Mouse (Mus musculus) kidney, embryonic 14.5 days (tissue): Measurements from ENCODE around the gene Hmox2. TPM values are rescaled to one million over a fixed set of nuclear protein-coding genes. Genes with fewer than 3 reads are reported as not detected.
"Not testable (repeated sequence)": the region's sequence is repeated elsewhere in the genome, so short reads cannot be mapped to it uniquely, and the experiment has no call there.

Experiments used
- ATAC-seq: fragments of 200-750 bp; cut with Nextera tagmentation; 2 replicates; pipeline ENCODE4 v1.8.0; 2017; ENCODE audit warnings: moderate number of reproducible peaks, mild to moderate bottlenecking, moderate TSS enrichment, moderate library complexity; ENCODE audit not compliant: low FRiP score, low TSS enrichment
- H3K27ac ChIP-seq: fragments of 300-500 bp; sonication (generic); 2 replicates; pipeline ENCODE4 v1.5.1; 2014; ENCODE audit warnings: low read depth, mild to moderate bottlenecking, low read length, moderate library complexity, mixed read lengths
- H3K27me3 ChIP-seq: fragments of 300-500 bp; sonication (generic); 2 replicates; pipeline ENCODE4 v1.6.1; 2014; ENCODE audit warnings: mild to moderate bottlenecking, low read length; ENCODE audit not compliant: control insufficient read depth, insufficient read depth
- H3K36me3 ChIP-seq: fragments of 300-500 bp; sonication (generic); 2 replicates; pipeline ENCODE4 v1.6.1; 2014; ENCODE audit warnings: low read length, mixed read lengths; ENCODE audit not compliant: control insufficient read depth, insufficient read depth
- H3K4me1 ChIP-seq: fragments of 300-500 bp; sonication (generic); 2 replicates; pipeline ENCODE4 v1.6.1; 2014; ENCODE audit warnings: low read length, mixed read lengths; ENCODE audit not compliant: control insufficient read depth, insufficient read depth
- H3K4me2 ChIP-seq: fragments of 300-500 bp; sonication (generic); replicated peaks from 2 replicates; pipeline ENCODE4 v1.6.1; 2014; ENCODE audit warnings: low read depth, mild to moderate bottlenecking, low read length
- H3K4me3 ChIP-seq: fragments of 300-500 bp; sonication (generic); 2 replicates; pipeline ENCODE4 v1.5.1; 2014; ENCODE audit warnings: mild to moderate bottlenecking, low read length
- H3K9ac ChIP-seq: fragments of 300-500 bp; sonication (generic); 2 replicates; pipeline ENCODE4 v1.6.1; 2014; ENCODE audit warnings: low read depth, mild to moderate bottlenecking, low read length, moderate library complexity
- H3K9me3 ChIP-seq: fragments of 300-500 bp; sonication (generic); 2 replicates; pipeline ENCODE4 v1.6.1; 2016; ENCODE audit warnings: low read length; ENCODE audit not compliant: control insufficient read depth
- WGBS: fragments of 180-500 bp; shearing (Covaris S2); extraction: QIAGEN DNeasy Blood & Tissue Kit; methylation state at CpG from one replicate; pipeline ENCODE4 v1.1.7; 2014; 5-methylcytosine and 5-hydroxymethylcytosine counted together
- polyA plus RNA-seq: library from polyadenylated mRNA; unstranded; fragments of >200 nt; fragmentation: Nextera tagmentation; extraction: Ambion mirVana; gene quantifications from 2 replicates; pipeline ENCODE4 v1.2.1, GENCODE M21; 2014

Hmox2 gene
- 103 and 113 TPM in 2 replicates for polyA plus RNA-seq

- WGBS: 5% methylated on average over 35 of the region's 35 CpGs
- Histone ChIP-seq H3K4me3 (peak within 1 kb of the TSS; percentile 95), H3K9ac (peak within 1 kb of the TSS; percentile 92), H3K4me1 (peaks cover 11% of the 10 kb centered on the region; the same call in 1 of the 2 replicates), H3K36me3 (no peaks in the 10 kb centered on the region), H3K27ac (peak within 1 kb of the TSS; percentile 82), H3K27me3 (no peaks in the 10 kb centered on the region), H3K4me2 (peak within 1 kb of the TSS; percentile 50), H3K9me3 (no peaks in the 10 kb centered on the region)
- peak; percentile 97 for ATAC-seq
Measured at GRCm38 (mm10) chr16:4725780-4726527, at the start of gene Hmox2. Hmox2 (plus strand) TSS chr16:4726361.

- H3K27ac ChIP-seq: no peak overlapping the region
- ATAC-seq: no peak
- peaks cover 10% of the 10 kb centered on the region for H3K36me3 ChIP-seq
- no peak overlapping the region for H3K9ac ChIP-seq
- peaks cover 6% of the 10 kb centered on the region; the same call in 1 of the 2 replicates for H3K4me1 ChIP-seq
- H3K4me3 ChIP-seq: no peak overlapping the region
- no peaks in the 10 kb centered on the region for H3K9me3 ChIP-seq
- 88% methylated on average over 5 of the region's 5 CpGs for WGBS
- no peaks in the 10 kb centered on the region for H3K27me3 ChIP-seq
- no peak overlapping the region for H3K4me2 ChIP-seq
Measured at GRCm38 (mm10) chr16:4676836-4677235, 49.3 kb upstream of the Hmox2 start.

GRCm38 (mm10) chr16:4678080-4678479 is 48.1 kb upstream of the Hmox2 start:
- Histone ChIP-seq H3K27ac (no peak overlapping the region), H3K27me3 (no peaks in the 10 kb centered on the region), H3K4me2 (peak overlapping the region; percentile 94; the same call in 1 of the 2 replicates), H3K9me3 (no peaks in the 10 kb centered on the region), H3K9ac (no peak overlapping the region), H3K4me1 (peaks cover 6% of the 10 kb centered on the region; the same call in 1 of the 2 replicates), H3K4me3 (no peak overlapping the region), H3K36me3 (peaks cover 10% of the 10 kb centered on the region)
- WGBS: 86% methylated on average over 5 of the region's 5 CpGs
- ATAC-seq: no peak

GRCm38 (mm10) chr16:4679121-4680018 is 46.8 kb upstream of the Hmox2 start, which contains the start of gene Coro7:
Coro7 (minus strand) TSS chr16:4679777.
- ATAC-seq: peak; percentile 89
- H3K4me2 ChIP-seq: peak within 1 kb of the TSS; percentile 94
- peak within 1 kb of the TSS; percentile 19; the same call in 1 of the 2 replicates for H3K27ac ChIP-seq
- WGBS: under 1% methylated on average over 47 of the region's 47 CpGs
- H3K36me3 ChIP-seq: peaks cover 10% of the 10 kb centered on the region
- no peaks in the 10 kb centered on the region for H3K27me3 ChIP-seq
- peak within 1 kb of the TSS; percentile 61 for H3K9ac ChIP-seq
- H3K4me1 ChIP-seq: peaks cover 6% of the 10 kb centered on the region; the same call in 1 of the 2 replicates
- no peaks in the 10 kb centered on the region for H3K9me3 ChIP-seq
- H3K4me3 ChIP-seq: peak within 1 kb of the TSS; percentile 70

- not testable (repeated sequence) for H3K9ac ChIP-seq, H3K9me3 ChIP-seq, H3K4me3 ChIP-seq, H3K27ac ChIP-seq, H3K4me2 ChIP-seq, H3K36me3 ChIP-seq, H3K27me3 ChIP-seq, ATAC-seq
- H3K4me1 ChIP-seq: peaks cover 16% of the 10 kb centered on the region
- WGBS: 90% methylated on average over 3 of the region's 3 CpGs
Measured at GRCm38 (mm10) chr16:4680922-4681455, 45.2 kb upstream of the Hmox2 start.

GRCm38 (mm10) chr16:4682628-4683179 is 43.5 kb upstream of the Hmox2 start:
- WGBS: 80% methylated on average over 4 of the region's 4 CpGs
- Histone ChIP-seq H3K9me3 (no peaks in the 10 kb centered on the region), H3K4me1 (peaks cover 16% of the 10 kb centered on the region), H3K27me3 (no peaks in the 10 kb centered on the region), H3K9ac (peak overlapping the region; percentile 90; the same call in 1 of the 2 replicates), H3K4me3 (no peak overlapping the region; the same call in 1 of the 2 replicates), H3K36me3 (peaks cover 7% of the 10 kb centered on the region), H3K4me2 (no peak overlapping the region; the same call in 1 of the 2 replicates), H3K27ac (no peak overlapping the region)
- ATAC-seq: no peak

GRCm38 (mm10) chr16:4683193-4683580 is 43.0 kb upstream of the Hmox2 start:
- H3K27ac ChIP-seq: peak overlapping the region; percentile 24; the same call in 1 of the 2 replicates
- H3K27me3 ChIP-seq: no peaks in the 10 kb centered on the region
- peaks cover 10% of the 10 kb centered on the region for H3K36me3 ChIP-seq
- H3K4me2 ChIP-seq: peak overlapping the region; percentile 94
- peak overlapping the region; percentile 93 for H3K4me3 ChIP-seq
- 31% methylated on average over 9 of the region's 9 CpGs for WGBS
- peak overlapping the region; percentile 90 for H3K9ac ChIP-seq
- peaks cover 16% of the 10 kb centered on the region for H3K4me1 ChIP-seq
- ATAC-seq: no peak
- no peaks in the 10 kb centered on the region for H3K9me3 ChIP-seq

GRCm38 (mm10) chr16:4683581-4684456 is 42.3 kb upstream of the Hmox2 start:
- under 1% methylated on average over 54 of the region's 54 CpGs for WGBS
- no peaks in the 10 kb centered on the region for H3K27me3 ChIP-seq
- peak overlapping the region; percentile 94 for H3K4me2 ChIP-seq
- peak overlapping the region; percentile 90 for H3K9ac ChIP-seq
- ATAC-seq: peak; percentile 86
- peak overlapping the region; percentile 93 for H3K4me3 ChIP-seq
- peaks cover 13% of the 10 kb centered on the region for H3K4me1 ChIP-seq
- H3K9me3 ChIP-seq: no peaks in the 10 kb centered on the region
- H3K36me3 ChIP-seq: peaks cover 13% of the 10 kb centered on the region
- peak overlapping the region; percentile 73; the same call in 1 of the 2 replicates for H3K27ac ChIP-seq
